Mouse (Mus musculus) megakaryocyte progenitor cell, adult 5-6 weeks (primary cell): Measurements from ENCODE around the gene Nr1h4. TPM values are rescaled to one million over a fixed set of nuclear protein-coding genes. Genes with fewer than 3 reads are reported as not detected.
A peak's percentile ranks its signal among the peaks of the same experiment; 100 is the strongest.
"Not testable (repeated sequence)": the region's sequence is repeated elsewhere in the genome, so short reads cannot be mapped to it uniquely, and the experiment has no call there.

Experiments
- ATAC-seq: replicated peaks from 2 replicates; pipeline ENCODE4 v1.8.0; 2016; ENCODE audit warnings: mild to moderate bottlenecking, moderate TSS enrichment, inconsistent platforms; ENCODE audit not compliant: poor library complexity
- total RNA-seq, 2 experiments: library from RNA; stranded (forward) in 1 of 2; stranded (reverse) in 1 of 2; fragments of 157-497, 149-512 nt in 1 of 2; fragments of 200-1000 nt in 1 of 2; gene quantifications; 2 replicates each; pipeline versions ENCODE4 v1.2.3 to v1.2.4; 2015 to 2017

The Nr1h4 gene
- total RNA-seq (2015): not detected in 2 replicates
- total RNA-seq (2017): not detected in 2 replicates

- ATAC-seq: no peak
Measured at GRCm38 (mm10) chr10:89532929-89533727, at the start of gene Nr1h4. Gene Nr1h4 (minus strand): TSS chr10:89533585.

DNA sequence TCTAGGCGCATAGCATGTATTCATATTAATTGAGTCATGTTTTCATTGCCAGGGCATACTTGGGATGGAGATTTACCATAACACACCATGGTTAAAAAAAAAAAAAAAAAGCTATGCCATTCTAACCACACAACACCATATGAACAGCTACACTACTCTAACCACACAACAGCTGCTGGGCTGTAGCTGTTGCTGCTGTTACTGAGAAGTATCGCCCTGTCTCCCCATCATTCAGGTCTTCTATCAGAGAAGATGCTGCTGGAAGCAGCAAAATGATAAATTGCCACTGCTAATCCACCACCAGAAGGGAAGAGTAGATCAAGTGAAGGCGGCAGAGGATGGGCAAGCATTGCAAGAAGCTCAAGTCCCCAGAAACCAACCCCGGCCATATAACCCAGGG lies 45.4 kb upstream of the Nr1h4 start:
- ATAC-seq: no peak

- no peak for ATAC-seq
Measured at GRCm38 (mm10) chr10:89577666-89578065, 44.3 kb upstream of the Nr1h4 start.

DNA sequence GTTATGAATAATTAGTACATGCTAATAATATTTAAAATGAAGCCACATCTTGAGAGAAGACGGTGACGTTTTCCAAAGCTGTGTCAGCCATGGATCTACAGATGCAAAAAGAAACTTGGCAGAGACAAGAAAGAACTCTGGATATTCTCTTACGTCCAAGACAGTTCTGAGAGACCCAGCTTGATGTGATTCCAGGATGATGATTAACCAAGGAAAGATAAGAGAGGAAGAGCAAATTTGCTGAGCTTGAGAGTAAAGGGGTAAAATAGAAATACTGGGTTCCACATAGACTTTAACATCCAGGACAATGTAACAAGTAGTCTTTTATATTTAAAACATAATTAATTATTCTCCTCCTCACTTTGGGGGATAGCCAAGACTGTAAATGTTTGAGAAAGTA lies 40.0 kb upstream of the Nr1h4 start:
- ATAC-seq: no peak

DNA sequence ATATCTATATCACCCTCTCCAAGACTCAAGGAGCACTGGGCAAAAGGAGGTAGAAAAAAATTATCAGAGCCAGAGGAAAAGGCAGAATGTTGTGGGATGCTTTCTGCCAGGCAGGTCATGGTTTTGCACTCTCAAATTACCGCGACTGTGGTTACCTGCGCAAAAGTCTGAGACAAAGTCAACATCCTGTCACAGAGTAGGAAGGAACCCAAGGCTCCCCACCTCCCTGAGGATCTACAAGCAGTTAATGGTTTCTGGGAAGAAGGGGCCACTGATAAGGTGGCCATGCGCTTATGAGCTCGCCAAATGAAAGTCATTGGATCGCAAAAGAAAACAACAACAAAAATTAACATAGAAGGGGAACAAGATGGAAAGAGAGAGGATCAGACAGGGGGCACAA lies 39.6 kb upstream of the Nr1h4 start:
- no peak for ATAC-seq

DNA sequence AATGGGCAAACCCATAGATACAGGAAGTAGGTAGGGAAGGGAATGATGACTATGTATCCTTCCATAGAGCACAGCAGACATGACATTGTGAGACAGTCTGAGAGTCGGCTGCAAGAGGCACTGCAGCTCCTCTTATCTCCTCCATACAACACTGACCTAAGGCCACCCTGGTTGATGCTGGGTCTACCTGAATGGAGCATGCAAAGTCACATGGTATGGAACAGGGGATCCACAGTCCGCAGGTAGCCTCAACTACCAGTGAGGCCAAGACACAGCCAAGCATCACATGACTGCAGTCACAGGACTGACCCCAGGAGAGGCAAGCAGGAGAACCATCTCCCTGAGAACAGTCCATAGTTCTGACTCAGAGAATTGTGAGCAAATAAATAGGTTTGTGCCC lies 34.0 kb upstream of the Nr1h4 start:
- ATAC-seq: no peak

GRCm38 (mm10) chr10:89565301-89566022 lies 32.1 kb upstream of the Nr1h4 start:
- no peak for ATAC-seq

DNA sequence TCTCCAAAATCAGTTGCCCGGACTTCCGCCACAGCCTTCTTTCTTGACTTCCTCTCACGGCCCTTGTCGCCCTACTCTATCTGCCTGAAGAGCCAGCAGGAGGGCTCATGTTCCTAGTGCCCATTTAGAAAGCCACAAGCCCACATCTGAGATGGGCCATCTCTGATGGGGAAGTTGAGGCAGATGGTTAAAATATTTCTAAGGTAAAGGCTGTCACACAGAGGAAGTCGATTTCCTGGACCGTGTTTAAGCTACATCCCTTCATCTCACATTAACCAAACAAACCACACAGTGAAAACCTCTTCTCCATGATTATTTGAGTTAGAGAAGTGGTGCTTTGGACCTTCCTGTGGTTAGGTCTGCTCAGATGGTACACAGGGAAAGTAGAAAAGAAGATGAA lies 28.7 kb upstream of the Nr1h4 start:
- ATAC-seq: peak; percentile 76

GRCm38 (mm10) chr10:89559351-89559750 lies 26.0 kb upstream of the Nr1h4 start:
- ATAC-seq: no peak

- ATAC-seq: not testable (repeated sequence)
Measured at GRCm38 (mm10) chr10:89554885-89555284, 21.5 kb upstream of the Nr1h4 start.

- ATAC-seq: not testable (repeated sequence)
Measured at GRCm38 (mm10) chr10:89553855-89554254, 20.5 kb upstream of the Nr1h4 start.

GRCm38 (mm10) chr10:89553015-89553414 lies 19.6 kb upstream of the Nr1h4 start:
- ATAC-seq: no peak

GRCm38 (mm10) chr10:89551657-89552056 lies 18.3 kb upstream of the Nr1h4 start:
- no peak for ATAC-seq

DNA sequence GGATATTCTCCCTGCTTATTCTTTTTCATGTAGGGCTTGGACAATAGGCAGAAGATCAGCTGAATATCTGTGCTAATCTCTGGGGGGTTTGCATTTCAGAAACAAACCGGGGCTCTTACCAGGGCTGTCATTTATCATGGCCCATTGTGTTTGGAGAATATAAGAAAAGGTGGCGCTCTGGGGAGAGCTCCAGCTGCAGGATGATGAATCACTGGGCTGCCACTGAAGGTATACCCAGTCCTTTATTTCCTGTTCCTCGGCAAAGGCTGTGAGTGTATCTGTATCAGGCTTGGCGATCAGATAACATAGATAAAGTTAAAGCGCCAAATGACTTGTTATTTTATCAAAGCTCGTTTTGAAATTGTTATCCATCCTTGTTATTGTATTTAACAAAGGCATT lies 14.6 kb upstream of the Nr1h4 start:
- ATAC-seq: no peak

DNA sequence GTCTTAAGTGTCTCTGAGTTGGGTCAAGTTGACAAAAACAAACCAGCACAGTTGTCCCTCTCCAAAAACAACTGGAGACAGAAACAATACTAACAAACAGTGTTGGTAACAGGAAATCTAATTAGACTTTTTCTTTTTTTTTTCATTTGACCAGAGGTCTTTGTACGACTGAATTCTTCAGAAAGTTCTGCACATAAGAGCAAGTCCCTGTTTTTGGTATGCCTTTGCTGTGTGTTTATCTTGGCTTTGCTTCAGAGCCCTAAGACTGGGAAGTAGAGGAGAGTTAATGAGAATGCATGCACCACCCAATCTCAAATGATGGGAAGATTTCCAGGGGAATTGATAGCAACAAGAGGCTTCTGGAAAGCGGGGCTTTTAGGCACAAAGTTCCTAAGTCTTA lies 13.6 kb upstream of the Nr1h4 start:
- no peak for ATAC-seq

- ATAC-seq: no peak
Measured at GRCm38 (mm10) chr10:89543867-89544266, 10.5 kb upstream of the Nr1h4 start.

DNA sequence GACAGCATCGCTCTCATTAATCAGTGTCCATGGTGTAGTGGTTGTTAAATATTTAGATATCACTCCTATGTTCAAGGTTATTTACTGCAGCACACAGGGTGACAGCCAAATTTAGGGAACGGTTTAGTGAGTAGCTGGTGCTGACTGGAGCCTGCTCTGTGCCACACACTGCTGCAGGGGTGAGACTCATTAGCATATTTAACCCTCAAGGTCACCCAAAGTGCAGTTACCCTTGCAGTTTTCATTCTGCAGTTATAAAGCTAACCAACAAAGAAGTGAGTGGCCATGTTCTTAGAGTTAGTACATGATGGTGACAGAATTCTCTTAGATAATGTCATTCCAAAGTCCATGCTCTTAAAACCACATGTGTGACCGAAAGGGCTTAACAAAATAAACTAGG lies 8.9 kb upstream of the Nr1h4 start:
- ATAC-seq: no peak

- no peak for ATAC-seq
Measured at GRCm38 (mm10) chr10:89532451-89532850, 934 bp downstream of the Nr1h4 start.

DNA sequence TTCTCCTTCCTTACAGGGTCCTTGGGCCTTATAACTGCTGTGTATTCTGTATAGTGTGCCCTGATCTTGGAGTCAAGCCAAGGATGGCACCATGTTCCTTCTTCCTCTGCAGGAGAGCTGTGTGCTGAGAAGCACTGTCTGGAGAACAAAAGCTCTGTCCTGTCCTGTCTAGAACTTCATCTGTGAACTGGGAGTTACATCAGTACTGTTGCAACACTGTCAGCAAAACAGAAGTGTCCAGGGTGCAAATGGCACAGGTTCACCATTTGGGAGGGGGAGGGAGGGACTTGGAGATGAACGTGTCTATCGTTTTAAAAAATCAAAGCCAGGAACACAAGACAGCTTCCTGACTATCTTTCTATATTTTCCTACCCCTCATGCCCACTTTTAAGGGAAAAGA lies 1.4 kb downstream of the Nr1h4 start:
- ATAC-seq: 0 out of 2 replicates have a peak, but pooled peaks have one; percentile 39

DNA sequence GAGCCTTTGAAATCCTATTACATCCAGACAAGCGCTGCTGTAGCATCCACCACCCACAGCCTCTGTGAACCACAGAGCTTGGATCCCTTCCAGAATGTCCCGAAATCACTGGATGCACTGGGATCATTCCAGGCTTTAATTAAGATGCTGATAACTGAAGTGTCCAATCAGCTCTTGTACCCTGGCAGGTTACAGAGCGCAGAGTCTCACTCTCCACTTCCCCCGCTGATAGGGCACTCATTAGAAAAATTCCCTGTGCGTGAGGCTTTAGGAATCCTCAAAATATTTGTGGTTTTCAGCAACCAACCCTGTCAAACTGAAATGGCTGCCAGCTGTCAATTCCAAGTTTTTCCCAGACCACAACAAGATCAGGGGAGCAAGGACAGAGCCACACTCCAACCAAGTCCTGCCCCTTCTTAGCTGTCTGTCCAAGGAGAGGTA lies 2.2 kb downstream of the Nr1h4 start:
- ATAC-seq: no peak

- ATAC-seq: no peak
Measured at GRCm38 (mm10) chr10:89527054-89527453, 6.3 kb downstream of the Nr1h4 start.

DNA sequence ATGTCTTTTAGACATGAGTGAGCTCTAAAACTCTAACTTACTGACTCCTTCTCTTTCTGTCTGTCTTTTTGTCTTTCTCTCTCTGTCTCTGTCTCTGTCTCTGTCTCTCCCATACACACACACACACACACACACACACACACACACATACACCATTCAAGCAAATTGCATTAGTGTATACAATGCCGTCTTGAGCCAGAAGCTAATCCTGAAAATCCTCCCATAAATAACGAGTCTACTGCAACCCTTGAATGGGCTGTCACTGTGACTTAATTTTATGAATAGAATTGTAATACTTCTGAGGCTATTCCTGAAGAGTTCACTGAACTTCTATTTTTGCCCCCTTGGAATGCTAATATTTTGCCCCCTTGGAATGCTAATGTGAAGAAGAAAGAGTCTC lies 7.6 kb downstream of the Nr1h4 start:
- no peak for ATAC-seq
